Mouse (Mus musculus) mammary gland, adult 2 months (tissue): ENCODE data around the gene Atg4d. TPM values are rescaled to one million over a fixed set of nuclear protein-coding genes. Genes with fewer than 3 reads are reported as not detected.

Experiments used
- polyA plus RNA-seq: library from polyadenylated mRNA; depleted of rRNA; stranded (reverse); fragments of >200 nt; gene quantifications from 2 replicates; pipeline ENCODE4 v1.2.3, GENCODE M21; 2012; ENCODE audit warnings: low replicate concordance; rRNA removed

Atg4d gene
- polyA plus RNA-seq: 40.1 and 41.1 TPM in 2 replicates

GRCm38 (mm10) chr9:21265000-21265561, at the start of gene Atg4d:
Gene Atg4d (plus strand): TSS chr9:21265293.

GRCm38 (mm10) chr9:21238733-21239464, 26.2 kb upstream of the Atg4d start, which contains the start of gene Keap1:
Gene Keap1 (minus strand): TSS chr9:21239361.

GRCm38 (mm10) chr9:21248326-21248725, 16.8 kb upstream of the Atg4d start, which contains the start of gene S1pr5:
Gene S1pr5 (minus strand): TSS chr9:21248443.

GRCm38 (mm10) chr9:21287571-21288402, 22.7 kb downstream of the Atg4d start, which contains the start of gene Kri1:
Gene Kri1 (minus strand): TSS chr9:21287969.

GRCm38 (mm10) chr9:21291022-21291787, 26.1 kb downstream of the Atg4d start, which contains the start of gene Cdkn2d:
Gene Cdkn2d (minus strand): TSS chr9:21291407.

GRCm38 (mm10) chr9:21312134-21312533, 47.0 kb downstream of the Atg4d start, which contains the start of gene Ap1m2:
Gene Ap1m2 (minus strand): TSS chr9:21312337.

GRCm38 (mm10) chr9:21320619-21321512, 55.8 kb downstream of the Atg4d start, which contains the start of gene Slc44a2:
Gene Slc44a2 (plus strand): TSS chr9:21320698.

Other genes starting within 250 kb of the Atg4d start
- gene Icam1, start 249.3 kb upstream of the Atg4d start, polyA plus RNA-seq: 38.8 and 51.8 TPM in 2 replicates
- 0.84 and 1.0 TPM in 2 replicates for gene Icam4, start 235.9 kb upstream of the Atg4d start, polyA plus RNA-seq
- 0.50 and 1.5 TPM in 2 replicates for gene Icam5, start 233.2 kb upstream of the Atg4d start, polyA plus RNA-seq
- not detected in 2 replicates for gene Zglp1, start 198.2 kb upstream of the Atg4d start, polyA plus RNA-seq
- gene Gm49373, start 192.2 kb upstream of the Atg4d start, polyA plus RNA-seq: 0.12 and 0.17 TPM in 2 replicates
- 48.8 and 76.4 TPM in 2 replicates for gene Fdx1l, start 191.7 kb upstream of the Atg4d start, polyA plus RNA-seq
- 2.9 and 25.7 TPM in 2 replicates for gene Gm38431, start 173.3 kb upstream of the Atg4d start, polyA plus RNA-seq
- gene Raver1, start 173.3 kb upstream of the Atg4d start, polyA plus RNA-seq: 50.6 and 85.3 TPM in 2 replicates
- gene Tyk2, start 134.1 kb upstream of the Atg4d start, polyA plus RNA-seq: 37.7 and 50.2 TPM in 2 replicates
- gene Cdc37, start 115.3 kb upstream of the Atg4d start, polyA plus RNA-seq: 40.9 and 42.1 TPM in 2 replicates
- gene Pde4a, start 99.6 kb upstream of the Atg4d start, polyA plus RNA-seq: 15.3 and 24.3 TPM in 2 replicates
- gene Keap1, start 25.9 kb upstream of the Atg4d start, polyA plus RNA-seq: 76.5 and 140 TPM in 2 replicates
- gene S1pr5, start 16.9 kb upstream of the Atg4d start, polyA plus RNA-seq: 2.3 and 3.1 TPM in 2 replicates
- 15.0 and 28.0 TPM in 2 replicates for gene Kri1, start 22.7 kb downstream of the Atg4d start, polyA plus RNA-seq
- 35.4 and 64.8 TPM in 2 replicates for gene Cdkn2d, start 26.1 kb downstream of the Atg4d start, polyA plus RNA-seq
- 13.0 and 16.7 TPM in 2 replicates for gene Ap1m2, start 47.0 kb downstream of the Atg4d start, polyA plus RNA-seq
- gene Slc44a2, start 55.4 kb downstream of the Atg4d start, polyA plus RNA-seq: 95.6 and 161 TPM in 2 replicates
- 44.0 and 48.9 TPM in 2 replicates for gene Ilf3, start 102.6 kb downstream of the Atg4d start, polyA plus RNA-seq
- 45.3 and 50.5 TPM in 2 replicates for gene Qtrt1, start 146.5 kb downstream of the Atg4d start, polyA plus RNA-seq
- gene Dnm2, start 159.6 kb downstream of the Atg4d start, polyA plus RNA-seq: 113 and 271 TPM in 2 replicates
- 28.0 and 35.2 TPM in 2 replicates for gene Tmed1, start 245.0 kb downstream of the Atg4d start, polyA plus RNA-seq